Mouse (Mus musculus) E14TG2a.4 (cell line): ENCODE measurements around the gene Cript.

Experiments used
- CTCF ChIP-seq: conservative IDR thresholded peaks from 2 replicates; pipeline ENCODE4 v1.5.1; 2014; ENCODE audit warnings: low read length
- POU5F1 ChIP-seq: IDR thresholded peaks from 2 replicates; pipeline ENCODE4 v1.6.1; 2014; ENCODE audit warnings: low read length, borderline replicate concordance

- TF ChIP-seq CTCF (no peak), POU5F1 (no peak)
Measured at GRCm38 (mm10) chr17:87080724-87081123, 55.4 kb downstream of the Cript start.
